Mouse (Mus musculus) gastrocnemius, postnatal 10 days (tissue): ENCODE measurements around the gene Tor4a. TPM values are rescaled to one million over a fixed set of nuclear protein-coding genes. Genes with fewer than 3 reads are reported as not detected.
A peak's percentile ranks its signal among the peaks of the same experiment; 100 is the strongest.

Source experiments
- DNase-seq: peaks from one replicate; pipeline ENCODE4 v3.0.0; 2021; ENCODE audit warnings: mixed read lengths
- total RNA-seq, 2 experiments: library from RNA; stranded (reverse); gene quantifications; 2 replicates each; pipeline ENCODE4 v1.2.3; 2021

Tor4a gene
- total RNA-seq, 2 experiments from 2014 or later, result 1.9 to 2.9 TPM

- DNase-seq, result no peak
Observed at GRCm38 (mm10) chr2:25170326-25171100, 26.2 kb downstream of the Tor4a start.

DNA sequence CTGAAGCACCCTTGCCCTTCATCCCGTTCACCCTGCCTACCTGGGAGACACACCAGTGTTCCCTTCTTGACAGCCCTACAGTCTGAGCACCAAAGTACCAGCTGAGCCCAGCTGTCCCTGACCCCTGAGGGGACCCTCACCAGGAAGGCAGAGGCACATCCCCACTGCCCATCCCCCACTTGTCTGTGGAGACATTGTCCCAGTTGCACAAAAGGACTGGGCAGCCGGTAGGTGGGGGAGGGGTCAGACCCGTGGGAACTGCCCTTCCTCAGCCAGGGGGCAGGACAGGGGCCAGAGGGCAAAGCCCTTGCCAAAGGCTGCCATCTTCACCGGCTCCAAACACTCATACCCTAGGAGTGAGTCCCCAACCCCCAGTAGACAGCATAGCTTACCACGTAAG is 26.9 kb downstream of the Tor4a start:
- DNase-seq, result no peak

DNA sequence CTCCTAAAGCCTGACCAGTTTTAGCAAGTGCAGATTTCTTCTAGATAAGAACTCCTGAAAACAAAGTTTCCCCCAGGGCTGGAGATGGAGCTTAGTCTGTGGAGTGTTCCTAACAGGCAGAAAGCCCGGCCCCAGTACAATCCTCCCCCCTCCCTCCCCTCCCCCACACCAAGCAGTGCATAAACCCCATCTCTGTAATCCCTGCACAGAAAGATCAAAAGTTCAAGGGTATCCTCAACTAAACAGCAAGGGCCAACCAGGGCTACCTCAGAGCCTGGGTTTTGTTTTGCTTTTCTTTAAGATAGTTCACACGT is 28.1 kb downstream of the Tor4a start:
- DNase-seq, result no peak

DNA sequence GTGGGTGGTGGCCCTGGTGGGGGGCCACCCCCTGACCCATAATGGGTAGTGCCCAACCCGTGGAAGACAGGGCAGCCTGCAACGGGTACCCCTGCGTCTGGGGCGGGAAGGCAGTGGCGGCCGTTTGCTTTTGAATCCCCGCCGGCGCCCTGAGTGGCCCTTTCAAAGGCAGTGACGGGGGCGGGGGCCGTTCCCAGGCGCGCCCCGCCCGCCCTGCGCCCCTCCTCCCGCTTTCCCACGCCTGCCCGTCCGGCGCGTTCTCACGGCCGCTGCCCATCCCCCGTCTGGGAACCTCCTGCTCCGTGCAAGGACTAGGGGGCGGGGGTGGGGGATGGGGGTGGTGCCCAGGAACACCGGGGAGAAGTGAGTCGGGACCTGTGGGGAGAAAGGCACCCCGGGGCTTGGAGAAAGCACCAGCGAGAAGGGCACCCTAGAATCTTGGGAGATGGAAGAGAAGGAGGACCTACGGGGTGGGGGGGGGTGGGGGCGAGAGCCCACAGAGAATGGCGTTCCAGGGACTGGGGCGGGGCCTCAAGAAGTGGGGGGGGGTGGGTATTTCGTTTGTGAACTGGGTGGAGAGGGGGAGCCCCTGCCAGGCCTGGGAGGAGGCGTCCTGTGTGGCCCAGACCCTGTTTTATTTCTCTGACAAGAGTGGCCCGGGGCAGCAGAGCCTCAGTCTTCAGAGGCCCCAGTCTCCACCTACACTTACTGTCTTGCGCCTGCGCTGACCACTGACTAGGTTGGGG is 28.6 kb downstream of the Tor4a start:
- DNase-seq, result peak; percentile 65

- DNase-seq, result no peak
Observed at GRCm38 (mm10) chr2:25167481-25167880, 29.2 kb downstream of the Tor4a start.

DNA sequence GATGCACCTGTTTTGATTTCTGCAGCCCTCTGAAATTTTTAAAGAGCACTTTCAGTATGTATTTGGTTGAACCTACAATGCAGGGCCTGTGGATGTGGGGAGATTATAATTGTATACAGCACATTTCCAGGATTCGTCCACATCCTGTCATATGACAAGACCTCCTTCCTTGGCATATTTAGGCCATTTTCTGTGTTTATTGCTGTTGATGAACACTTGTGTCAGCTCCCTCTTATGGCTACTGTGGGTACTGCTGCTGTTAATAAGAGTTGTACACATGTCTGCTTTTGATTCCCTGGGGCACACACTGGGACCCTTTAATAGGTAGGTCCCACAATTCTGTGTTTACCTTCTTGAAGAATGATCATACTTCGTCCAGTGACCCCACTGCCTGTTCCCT is 39.0 kb downstream of the Tor4a start:
- DNase-seq, result no peak

DNA sequence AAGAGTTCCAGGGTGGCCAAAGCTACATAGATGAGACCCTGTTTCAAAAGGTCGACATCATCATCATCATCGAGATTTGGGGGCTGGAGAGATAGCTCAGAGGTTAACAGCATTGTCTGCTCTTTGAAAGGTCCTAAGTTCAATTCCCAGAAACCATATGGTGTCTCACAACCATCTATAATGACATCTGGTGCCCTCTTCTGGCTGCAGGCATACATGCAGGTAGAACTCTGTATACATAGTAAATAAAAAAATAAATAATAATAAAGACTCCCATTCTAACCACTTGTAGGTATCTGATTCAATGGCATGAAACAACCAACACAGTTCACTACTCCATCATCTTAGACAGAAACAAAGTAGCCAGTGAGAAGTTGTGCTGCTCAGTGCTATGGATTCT is 39.7 kb downstream of the Tor4a start:
- DNase-seq, result no peak

DNA sequence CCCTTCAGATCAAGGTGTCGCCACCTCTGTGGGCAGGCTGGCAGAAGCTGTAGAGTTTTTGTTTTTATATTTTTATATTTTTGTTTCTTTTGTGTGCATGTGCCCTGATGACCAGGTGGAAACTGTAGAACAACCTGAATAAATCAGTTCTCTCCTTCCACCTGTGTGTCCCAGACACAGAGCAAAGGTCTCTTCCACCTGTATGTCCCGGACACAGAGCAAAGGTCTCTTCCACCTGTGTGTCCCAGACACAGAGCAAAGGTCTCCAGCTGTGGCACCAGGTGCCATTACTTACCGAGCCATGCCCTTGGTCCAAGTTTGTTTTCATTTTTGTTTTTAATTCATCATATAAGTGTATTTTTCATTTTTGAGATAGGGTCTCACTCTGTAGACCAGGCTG is 40.5 kb downstream of the Tor4a start:
- no peak for DNase-seq

DNA sequence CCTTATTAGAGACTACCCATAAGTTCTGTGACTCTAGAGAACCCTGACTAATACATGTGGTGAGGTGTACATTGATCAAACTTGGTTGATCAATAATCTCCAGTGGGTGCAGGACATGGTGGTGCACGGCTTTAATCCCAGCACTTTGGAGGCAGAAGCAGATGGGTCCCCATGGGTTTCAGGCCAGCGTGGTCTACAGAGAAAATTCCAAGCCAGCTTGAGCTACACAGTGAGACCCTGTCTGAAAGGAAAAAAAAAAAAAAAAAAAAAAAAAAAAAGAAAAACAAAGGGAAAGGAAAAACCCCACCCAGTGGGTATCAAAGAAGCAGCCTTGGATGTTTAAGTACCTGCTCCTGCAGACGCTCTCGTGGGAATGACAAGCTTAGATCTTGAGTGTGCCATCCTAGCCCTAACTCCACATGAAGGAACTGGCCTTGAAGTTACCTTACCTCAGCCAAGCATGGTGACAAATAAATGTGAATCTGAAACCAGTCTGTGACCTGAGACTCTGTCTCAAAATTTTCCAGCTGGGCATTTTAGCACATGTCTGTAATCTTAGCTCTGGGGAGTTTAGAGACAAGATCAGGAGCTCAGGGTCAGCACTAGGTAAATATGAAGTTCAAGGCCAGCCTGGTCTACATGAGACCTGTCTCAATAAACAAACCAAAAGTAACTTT is 45.3 kb downstream of the Tor4a start:
- no peak for DNase-seq

- no peak for DNase-seq
Observed at GRCm38 (mm10) chr2:25149643-25150042, 47.0 kb downstream of the Tor4a start.

DNA sequence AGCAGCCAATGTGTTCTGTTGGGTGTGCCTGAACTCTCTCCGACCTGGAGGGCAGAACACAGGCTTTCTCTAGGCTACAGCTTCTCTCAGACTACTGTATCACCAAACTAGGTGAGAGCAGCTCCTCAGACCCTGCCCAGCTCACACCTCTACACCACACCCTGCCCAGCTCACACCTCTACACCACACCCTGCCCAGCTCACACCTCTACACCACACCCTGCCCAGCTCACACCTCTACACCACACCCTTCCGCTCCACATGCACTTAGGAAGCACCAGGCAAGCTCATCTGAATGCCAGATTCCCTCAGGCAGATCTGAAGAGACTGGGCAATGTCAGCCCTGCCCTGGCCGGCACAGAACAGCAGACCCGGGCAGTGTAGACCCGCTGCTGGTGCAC is 48.8 kb downstream of the Tor4a start:
- no peak for DNase-seq

DNA sequence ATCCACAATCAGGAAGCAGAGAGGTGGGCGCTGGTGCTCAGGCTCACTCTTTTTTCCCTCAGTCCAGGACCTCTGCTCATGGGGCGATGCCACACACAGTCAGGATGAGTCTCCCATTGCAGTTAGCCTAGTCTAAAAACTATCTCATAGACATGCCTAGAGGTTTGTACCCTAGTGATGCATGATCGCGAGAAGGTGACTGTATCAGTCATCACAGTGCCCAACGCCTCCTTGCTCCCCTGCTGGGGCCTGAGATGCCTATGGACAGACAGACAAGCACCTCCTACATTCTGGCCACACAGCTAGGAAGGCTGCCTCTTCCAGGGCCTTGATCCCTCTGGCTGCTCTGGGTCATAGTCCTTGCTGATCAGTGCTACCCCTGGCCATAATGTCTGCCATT is 49.3 kb downstream of the Tor4a start:
- no peak for DNase-seq

DNA sequence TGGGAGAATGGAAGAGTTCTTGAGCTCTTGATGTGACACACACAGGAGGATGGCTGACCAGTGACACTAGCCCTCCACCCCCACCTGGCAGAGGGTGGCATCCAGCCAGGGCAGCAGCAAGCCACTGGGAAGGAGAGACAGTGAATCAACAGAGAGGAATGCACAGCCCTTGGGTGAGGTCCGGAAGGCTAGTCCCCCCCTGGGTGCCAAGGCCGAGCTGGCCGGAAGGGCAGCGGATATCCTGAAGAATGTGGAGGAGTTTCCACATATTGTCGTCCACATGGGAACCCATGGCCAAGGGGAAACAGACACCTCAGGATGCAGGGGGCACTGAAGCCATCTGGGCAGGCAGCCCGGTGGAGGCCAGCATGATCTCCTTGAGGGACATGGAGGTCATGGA is 51.3 kb downstream of the Tor4a start:
- DNase-seq, result peak; percentile 41

Other genes with a start within 250 kb of the Tor4a start
- 10 to 100 TPM; 21.1 to 21.8 TPM for gene Zmynd19, start 247.1 kb downstream of the Tor4a start, total RNA-seq
- 1 to 10 TPM; 5.6 to 8.6 TPM for gene Dph7, start 234.5 kb downstream of the Tor4a start, total RNA-seq
- 10 to 100 TPM; 47.5 to 53.0 TPM for gene Mrpl41, start 221.8 kb downstream of the Tor4a start, total RNA-seq
- gene Pnpla7, start 220.9 kb downstream of the Tor4a start, total RNA-seq, result 10 to 100 TPM; 18.0 to 19.3 TPM
- gene Nsmf, start 142.5 kb downstream of the Tor4a start, total RNA-seq, result 10 to 100 TPM; 25.8 to 36.1 TPM
- not detected for gene Entpd8, start 116.6 kb downstream of the Tor4a start, total RNA-seq
- gene Noxa1, start 101.7 kb downstream of the Tor4a start, total RNA-seq, result not detected
- 10 to 100 TPM; 14.9 to 17.4 TPM for gene Nrarp, start 16.1 kb downstream of the Tor4a start, total RNA-seq
- gene Nelfb, start 14.6 kb upstream of the Tor4a start, total RNA-seq, result 10 to 100 TPM; 31.1 to 40.5 TPM
- not detected for gene Stpg3, start 17.8 kb upstream of the Tor4a start, total RNA-seq
- not detected for gene Fam166a, start 21.9 kb upstream of the Tor4a start, total RNA-seq
- gene Tubb4b, start 27.8 kb upstream of the Tor4a start, total RNA-seq, result 100 to 1,000 TPM; 470 to 500 TPM
- gene Slc34a3, start 37.5 kb upstream of the Tor4a start, total RNA-seq, result not detected
- gene Rnf224, start 39.9 kb upstream of the Tor4a start, total RNA-seq, result not detected
- 1 to 10 TPM; 1.9 to 2.2 TPM for gene Rnf208, start 45.4 kb upstream of the Tor4a start, total RNA-seq
- not detected for gene Cysrt1, start 45.6 kb upstream of the Tor4a start, total RNA-seq
- 1 to 10 TPM; 1.3 to 1.4 TPM for gene AL732309.1, start 50.0 kb upstream of the Tor4a start, total RNA-seq
- 10 to 100 TPM; 14.9 to 16.0 TPM for gene Tmem203, start 58.6 kb upstream of the Tor4a start, total RNA-seq
- 1 to 10 TPM; 4.7 to 6.8 TPM for gene Tprn, start 65.7 kb upstream of the Tor4a start, total RNA-seq
- gene Ssna1, start 75.6 kb upstream of the Tor4a start, total RNA-seq, result 10 to 100 TPM; 39.5 to 40.3 TPM
- gene Anapc2, start 75.6 kb upstream of the Tor4a start, total RNA-seq, result 10 to 100 TPM; 35.2 to 52.2 TPM
- not detected for gene Tmem210, start 91.3 kb upstream of the Tor4a start, total RNA-seq
- under 1 TPM in 1 of 2 experiments, not detected in 1; 0.26 TPM for gene Lrrc26, start 93.0 kb upstream of the Tor4a start, total RNA-seq
- gene Grin1, start 122.3 kb upstream of the Tor4a start, total RNA-seq, result under 1 TPM; 0.47 to 0.63 TPM
- gene Man1b1, start 135.5 kb upstream of the Tor4a start, total RNA-seq, result 10 to 100 TPM; 21.0 to 25.2 TPM
- gene Dpp7, start 159.5 kb upstream of the Tor4a start, total RNA-seq, result 1 to 10 TPM; 7.9 to 9.5 TPM
- 1 to 10 TPM; 9.0 to 9.8 TPM for gene Uap1l1, start 168.8 kb upstream of the Tor4a start, total RNA-seq
- 1 to 10 TPM; 2.1 to 3.7 TPM for gene Sapcd2, start 175.4 kb upstream of the Tor4a start, total RNA-seq
- 10 to 100 TPM; 29.9 to 30.5 TPM for gene Entpd2, start 199.0 kb upstream of the Tor4a start, total RNA-seq
- 10 to 100 TPM; 25.2 to 37.3 TPM for gene Npdc1, start 202.5 kb upstream of the Tor4a start, total RNA-seq
- gene Fut7, start 226.4 kb upstream of the Tor4a start, total RNA-seq, result not detected
- gene Abca2, start 231.8 kb upstream of the Tor4a start, total RNA-seq, result 10 to 100 TPM; 10.4 to 14.1 TPM